Mouse (Mus musculus): ENCODE measurements around the gene Tmem150c. TPM values are rescaled to one million over a fixed set of nuclear protein-coding genes. Genes with fewer than 3 reads are reported as not detected.
A peak's percentile ranks its signal among the peaks of the same experiment; 100 is the strongest.

Gene Tmem150c
- polyA plus RNA-seq, 1 experiment: not detected

GRCm38 (mm10) chr5:100175582-100175981 lies 16.0 kb upstream of the Tmem150c start:
- H3K27ac ChIP-seq (ENCODE audit: insufficient read depth, low read depth, low read length): no peak overlapping the region
- TF ChIP-seq CTCF (IDR thresholded peaks at IDR 0.05; ENCODE audit: low read depth, low read length): no peak
- no peak for TF ChIP-seq POLR2A (IDR thresholded peaks at IDR 0.05; ENCODE audit: borderline replicate concordance, low read depth, low read length)
- no peaks in the 10 kb centered on the region for H3K4me1 ChIP-seq (ENCODE audit: control insufficient read depth, insufficient read depth, low read length)
- H3K4me3 ChIP-seq (ENCODE audit: insufficient read depth, low read length): no peak overlapping the region

- Histone ChIP-seq H3K27ac (ENCODE audit: insufficient read depth, low read depth, low read length) (no peak overlapping the region), H3K4me1 (ENCODE audit: control insufficient read depth, insufficient read depth, low read length) (no peaks in the 10 kb centered on the region), H3K4me3 (ENCODE audit: insufficient read depth, low read length) (no peak overlapping the region)
- TF ChIP-seq POLR2A (IDR thresholded peaks at IDR 0.05; ENCODE audit: borderline replicate concordance, low read depth, low read length) (no peak), CTCF (IDR thresholded peaks at IDR 0.05; ENCODE audit: low read depth, low read length) (no peak)
Measured at GRCm38 (mm10) chr5:100172104-100172503, 12.5 kb upstream of the Tmem150c start.

GRCm38 (mm10) chr5:100166591-100167491 lies 7.2 kb upstream of the Tmem150c start:
- Histone ChIP-seq H3K4me1 (ENCODE audit: control insufficient read depth, insufficient read depth, low read length) (no peaks in the 10 kb centered on the region), H3K4me3 (ENCODE audit: insufficient read depth, low read length) (no peak overlapping the region), H3K27ac (ENCODE audit: insufficient read depth, low read depth, low read length) (no peak overlapping the region)
- no peak for TF ChIP-seq POLR2A (IDR thresholded peaks at IDR 0.05; ENCODE audit: borderline replicate concordance, low read depth, low read length)
- peak; percentile 70 for TF ChIP-seq CTCF (IDR thresholded peaks at IDR 0.05; ENCODE audit: low read depth, low read length)

DNA sequence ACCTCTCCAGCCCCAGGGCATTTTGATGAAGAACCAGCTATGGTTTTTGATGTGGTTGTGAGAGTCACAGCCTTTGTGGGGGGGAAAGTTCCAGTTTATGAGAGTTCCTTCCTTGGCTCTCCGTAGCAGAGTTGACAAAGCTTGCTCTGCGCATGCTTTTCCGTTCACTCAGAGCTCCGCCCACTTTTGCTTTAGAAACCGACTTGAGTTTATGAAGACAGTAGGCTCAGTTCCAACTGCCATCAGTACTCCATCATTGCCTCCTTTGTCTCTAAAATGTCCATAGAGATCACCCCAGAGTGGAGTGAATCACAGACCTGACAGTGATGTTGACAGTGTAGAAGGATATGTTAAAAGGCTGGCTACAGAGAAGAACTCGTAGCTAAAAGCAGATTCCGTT lies 3.8 kb upstream of the Tmem150c start:
- TF ChIP-seq POLR2A (IDR thresholded peaks at IDR 0.05; ENCODE audit: borderline replicate concordance, low read depth, low read length): no peak
- no peak for TF ChIP-seq CTCF (IDR thresholded peaks at IDR 0.05; ENCODE audit: low read depth, low read length)
- no peaks in the 10 kb centered on the region for H3K4me1 ChIP-seq (ENCODE audit: control insufficient read depth, insufficient read depth, low read length)
- no peak overlapping the region for H3K4me3 ChIP-seq (ENCODE audit: insufficient read depth, low read length)
- H3K27ac ChIP-seq (ENCODE audit: insufficient read depth, low read depth, low read length): no peak overlapping the region

- Histone ChIP-seq H3K27ac (ENCODE audit: insufficient read depth, low read depth, low read length) (no peak overlapping the region), H3K4me3 (ENCODE audit: insufficient read depth, low read length) (no peak overlapping the region), H3K4me1 (ENCODE audit: control insufficient read depth, insufficient read depth, low read length) (no peaks in the 10 kb centered on the region)
- no peak for TF ChIP-seq CTCF (IDR thresholded peaks at IDR 0.05; ENCODE audit: low read depth, low read length)
- no peak for TF ChIP-seq POLR2A (IDR thresholded peaks at IDR 0.05; ENCODE audit: borderline replicate concordance, low read depth, low read length)
Measured at GRCm38 (mm10) chr5:100162857-100163256, 3.2 kb upstream of the Tmem150c start.

- Histone ChIP-seq H3K27ac (ENCODE audit: insufficient read depth, low read depth, low read length) (no peak overlapping the region), H3K4me3 (ENCODE audit: insufficient read depth, low read length) (no peak overlapping the region), H3K4me1 (ENCODE audit: control insufficient read depth, insufficient read depth, low read length) (no peaks in the 10 kb centered on the region)
- TF ChIP-seq POLR2A (IDR thresholded peaks at IDR 0.05; ENCODE audit: borderline replicate concordance, low read depth, low read length) (no peak), CTCF (IDR thresholded peaks at IDR 0.05; ENCODE audit: low read depth, low read length) (no peak)
Measured at GRCm38 (mm10) chr5:100162053-100162452, 2.4 kb upstream of the Tmem150c start.

- Histone ChIP-seq H3K4me3 (ENCODE audit: insufficient read depth, low read length) (peak overlapping the region; percentile 40), H3K4me1 (ENCODE audit: control insufficient read depth, insufficient read depth, low read length) (no peaks in the 10 kb centered on the region), H3K27ac (ENCODE audit: insufficient read depth, low read depth, low read length) (no peak overlapping the region)
- TF ChIP-seq CTCF (IDR thresholded peaks at IDR 0.05; ENCODE audit: low read depth, low read length) (no peak), POLR2A (IDR thresholded peaks at IDR 0.05; ENCODE audit: borderline replicate concordance, low read depth, low read length) (no peak)
Measured at GRCm38 (mm10) chr5:100158791-100159637, 594 bp downstream of the Tmem150c start.

DNA sequence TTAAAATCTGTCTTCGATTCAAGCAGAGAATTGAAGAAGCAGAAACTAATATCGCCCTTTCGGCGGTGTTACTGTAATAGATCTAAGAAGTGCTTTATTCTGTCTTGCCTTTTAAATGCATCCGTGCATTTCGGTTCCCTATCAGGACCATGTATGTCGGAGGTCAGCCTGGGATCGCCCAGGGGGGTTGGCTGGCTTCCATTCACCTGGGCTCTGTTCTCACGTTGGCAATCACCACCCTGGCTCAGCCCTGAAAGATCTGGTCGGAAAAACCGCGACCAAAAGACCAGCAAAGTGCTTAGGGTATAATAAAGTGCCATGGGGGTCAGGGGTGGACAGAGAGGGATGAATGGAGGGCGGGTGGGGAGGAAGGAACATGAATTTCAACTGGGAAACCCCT lies 1.3 kb downstream of the Tmem150c start:
- TF ChIP-seq POLR2A (IDR thresholded peaks at IDR 0.05; ENCODE audit: borderline replicate concordance, low read depth, low read length) (no peak), CTCF (IDR thresholded peaks at IDR 0.05; ENCODE audit: low read depth, low read length) (no peak)
- H3K4me3 ChIP-seq (ENCODE audit: insufficient read depth, low read length): no peak overlapping the region
- H3K4me1 ChIP-seq (ENCODE audit: control insufficient read depth, insufficient read depth, low read length): no peaks in the 10 kb centered on the region
- no peak overlapping the region for H3K27ac ChIP-seq (ENCODE audit: insufficient read depth, low read depth, low read length)

DNA sequence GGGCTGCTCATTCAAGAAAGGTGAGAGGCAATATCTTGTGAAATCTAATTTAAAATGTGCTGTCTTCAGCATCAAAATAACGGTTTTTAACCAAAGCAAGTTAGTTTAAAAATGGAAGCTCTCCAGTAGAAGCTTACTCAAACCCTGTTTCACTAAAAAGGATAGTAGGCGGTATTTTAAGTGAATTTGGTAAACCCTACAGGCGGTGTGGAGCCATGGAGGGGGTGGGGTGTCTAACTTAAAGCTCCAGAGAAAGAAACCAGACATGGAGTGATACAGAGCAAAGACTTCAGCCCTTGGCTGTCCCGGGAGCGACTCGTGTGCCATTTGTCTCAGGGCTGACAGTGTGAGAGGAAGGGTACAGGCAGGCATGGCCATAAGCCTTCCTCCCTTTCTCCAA lies 4.0 kb downstream of the Tmem150c start:
- Histone ChIP-seq H3K4me1 (ENCODE audit: control insufficient read depth, insufficient read depth, low read length) (no peaks in the 10 kb centered on the region), H3K4me3 (ENCODE audit: insufficient read depth, low read length) (no peak overlapping the region), H3K27ac (ENCODE audit: insufficient read depth, low read depth, low read length) (no peak overlapping the region)
- TF ChIP-seq CTCF (IDR thresholded peaks at IDR 0.05; ENCODE audit: low read depth, low read length): no peak
- no peak for TF ChIP-seq POLR2A (IDR thresholded peaks at IDR 0.05; ENCODE audit: borderline replicate concordance, low read depth, low read length)

- TF ChIP-seq POLR2A (IDR thresholded peaks at IDR 0.05; ENCODE audit: borderline replicate concordance, low read depth, low read length) (no peak), CTCF (IDR thresholded peaks at IDR 0.05; ENCODE audit: low read depth, low read length) (no peak)
- Histone ChIP-seq H3K27ac (ENCODE audit: insufficient read depth, low read depth, low read length) (no peak overlapping the region), H3K4me1 (ENCODE audit: control insufficient read depth, insufficient read depth, low read length) (no peaks in the 10 kb centered on the region), H3K4me3 (ENCODE audit: insufficient read depth, low read length) (no peak overlapping the region)
Measured at GRCm38 (mm10) chr5:100149967-100150366, 9.6 kb downstream of the Tmem150c start.
